Mouse (Mus musculus): ENCODE data around the gene F2rl2.

Gene F2rl2

GRCm38 (mm10) chr13:95703376-95703775 lies 6.7 kb downstream of the F2rl2 start:
- DNase-seq (ENCODE audit: low spot score), result no peak

- no peak for DNase-seq (ENCODE audit: low spot score)
Measured at GRCm38 (mm10) chr13:95705589-95705988, 8.9 kb downstream of the F2rl2 start.

DNA sequence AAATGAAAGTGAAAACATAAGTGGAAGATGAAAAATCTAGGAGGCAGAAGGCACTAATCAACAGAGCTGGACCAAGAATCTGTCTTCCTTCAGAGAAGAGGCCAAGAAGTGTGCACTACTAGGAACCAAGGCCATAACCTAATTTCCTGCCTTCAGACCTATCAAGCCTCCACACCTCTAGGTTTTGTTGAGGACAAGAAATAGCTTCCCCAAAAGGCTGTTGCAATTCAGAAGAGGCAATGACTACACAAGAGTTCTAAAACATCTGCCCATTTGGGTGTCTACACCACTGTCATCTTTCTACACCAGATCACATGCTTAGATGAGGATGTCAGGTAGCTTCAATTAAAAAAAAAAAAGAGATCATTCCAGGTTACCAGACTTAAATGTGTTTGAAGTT lies 15.4 kb downstream of the F2rl2 start:
- DNase-seq (ENCODE audit: low spot score), result no peak

DNA sequence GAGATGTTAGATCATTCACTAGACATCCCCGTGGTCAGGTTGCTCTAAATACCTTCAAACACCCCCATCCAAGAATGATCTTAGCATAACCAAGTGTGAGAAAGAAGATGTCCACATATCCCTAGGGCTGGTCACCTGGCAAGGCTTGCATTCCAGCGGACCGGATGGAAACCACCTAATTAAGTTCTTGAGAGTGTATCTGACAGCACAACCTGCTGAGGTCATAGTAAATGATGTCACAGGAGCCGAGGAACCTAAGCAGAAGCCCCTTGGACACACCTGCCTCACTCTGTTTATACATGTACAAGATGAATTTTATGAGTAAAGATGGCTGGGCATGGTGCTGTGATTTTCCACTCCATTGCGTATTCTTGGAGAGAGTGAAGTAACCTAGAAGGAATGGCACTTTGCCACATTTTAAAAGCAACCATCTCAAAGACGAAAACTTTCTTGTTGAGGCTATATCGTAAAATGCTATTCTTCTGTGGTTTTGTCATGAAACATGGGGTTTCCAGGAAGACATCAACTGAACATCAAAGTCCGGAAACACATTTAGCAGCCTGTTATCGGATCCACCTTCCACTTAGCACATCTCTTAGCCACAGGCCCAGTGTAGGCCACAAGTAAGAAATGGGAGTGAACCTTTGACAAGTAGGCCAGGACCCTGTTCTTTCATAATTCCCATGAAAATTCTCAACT lies 16.1 kb downstream of the F2rl2 start:
- DNase-seq (ENCODE audit: low spot score), result no peak

GRCm38 (mm10) chr13:95714271-95714975 lies 17.8 kb downstream of the F2rl2 start:
- DNase-seq (ENCODE audit: low spot score), result no peak

DNA sequence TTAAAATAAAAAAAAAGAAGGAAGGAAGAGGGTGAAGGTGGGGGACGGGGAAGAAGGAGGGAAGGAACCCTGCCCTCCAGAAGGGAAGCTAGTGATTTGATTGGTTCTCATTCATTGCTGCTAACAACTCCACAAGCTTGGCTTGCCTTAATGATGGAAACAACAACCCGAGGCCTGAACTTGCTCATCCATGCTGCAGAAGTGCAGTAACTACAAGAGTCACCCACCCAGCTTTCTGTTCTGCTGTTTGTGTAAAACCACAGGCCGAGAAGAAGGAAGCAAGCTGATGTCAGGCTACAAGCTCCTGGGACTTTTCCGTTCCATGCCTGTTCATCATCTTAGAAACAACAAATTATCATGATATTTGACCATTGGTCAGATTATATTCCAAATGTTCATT lies 18.7 kb downstream of the F2rl2 start:
- DNase-seq (ENCODE audit: low spot score), result no peak

- DNase-seq (ENCODE audit: low spot score), result peak; percentile 34
Measured at GRCm38 (mm10) chr13:95719320-95720232, 22.9 kb downstream of the F2rl2 start.

DNA sequence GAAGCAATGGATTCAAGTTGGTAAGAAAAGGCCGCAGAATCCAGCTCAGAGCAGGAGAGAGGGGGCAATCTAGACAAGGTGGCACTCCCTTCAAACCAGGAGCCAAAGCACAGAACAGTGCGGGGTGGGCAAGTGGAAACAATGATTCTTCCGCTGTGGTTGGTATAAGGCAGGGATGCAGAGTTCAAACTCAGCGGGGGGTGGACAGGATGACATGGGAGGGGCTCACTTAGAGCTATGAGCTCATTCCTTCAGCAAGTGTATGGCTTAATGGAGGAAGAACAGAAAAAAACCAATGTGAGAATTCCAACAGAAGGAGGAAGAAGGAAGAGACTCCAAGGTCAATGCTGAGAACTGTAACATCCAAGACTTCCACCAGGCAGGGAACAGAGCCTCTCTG lies 33.8 kb downstream of the F2rl2 start:
- no peak for DNase-seq (ENCODE audit: low spot score)

DNA sequence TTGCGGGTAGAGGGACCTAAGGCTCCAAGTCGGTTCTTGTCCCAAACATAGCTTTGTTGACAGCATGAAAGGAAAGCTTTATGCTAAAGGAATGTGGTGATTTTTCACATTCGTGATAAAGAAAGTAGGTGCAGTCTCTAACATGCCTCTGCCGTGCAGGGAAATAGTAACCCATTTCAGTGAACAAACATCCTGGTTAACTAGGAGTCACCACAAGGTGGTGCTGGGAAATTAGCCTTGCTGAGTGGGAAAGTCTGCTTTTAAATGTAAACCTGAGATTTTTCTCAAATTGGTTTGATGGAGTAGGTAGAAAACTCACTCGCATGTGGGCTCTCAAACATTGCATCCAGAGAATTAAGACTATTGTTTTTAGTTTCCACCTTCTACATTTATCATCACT lies 43.0 kb downstream of the F2rl2 start:
- DNase-seq (ENCODE audit: low spot score), result no peak

DNA sequence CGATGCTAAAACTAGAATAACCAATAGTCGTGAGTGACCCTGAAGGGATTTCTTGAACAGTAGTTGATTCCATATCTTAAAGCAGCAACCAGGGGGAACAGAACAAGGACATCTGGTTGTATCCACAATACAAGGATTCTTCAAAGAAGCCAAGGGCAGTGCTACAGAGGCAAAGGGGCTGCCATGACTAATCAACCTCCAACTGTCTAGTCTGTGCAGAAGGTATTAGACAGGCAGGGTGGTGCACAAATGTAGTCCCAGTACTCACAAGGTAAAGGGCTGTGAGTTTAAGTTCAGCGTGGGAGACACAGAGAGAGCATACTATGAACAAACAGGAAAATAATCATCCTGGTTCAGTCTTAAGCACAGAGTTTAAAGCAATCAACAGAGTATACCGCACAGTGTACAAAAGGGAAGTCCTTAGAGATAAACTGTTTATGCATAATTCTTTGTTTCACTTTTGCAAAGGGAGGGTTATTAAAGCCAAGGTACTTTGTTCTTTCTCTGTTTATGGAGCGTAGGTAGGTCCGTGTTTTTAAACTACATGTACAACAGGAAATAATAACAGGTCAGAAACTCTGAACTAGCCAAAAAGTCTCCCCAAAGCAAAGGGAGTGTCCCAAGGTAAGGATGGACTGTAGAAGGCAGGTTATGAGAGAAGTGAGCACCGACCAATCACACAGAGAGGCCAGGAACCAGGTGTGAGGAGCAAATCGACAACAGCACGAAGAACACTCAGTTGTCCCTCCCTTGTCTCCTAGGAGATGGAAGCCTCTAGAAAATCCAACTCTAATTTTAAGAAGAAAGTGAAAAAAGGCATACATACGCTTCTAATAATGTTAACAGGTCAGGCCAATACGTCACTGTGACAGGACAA lies 45.4 kb downstream of the F2rl2 start:
- DNase-seq (ENCODE audit: low spot score), result no peak

- no peak for DNase-seq (ENCODE audit: low spot score)
Measured at GRCm38 (mm10) chr13:95742881-95743466, 46.3 kb downstream of the F2rl2 start.

DNA sequence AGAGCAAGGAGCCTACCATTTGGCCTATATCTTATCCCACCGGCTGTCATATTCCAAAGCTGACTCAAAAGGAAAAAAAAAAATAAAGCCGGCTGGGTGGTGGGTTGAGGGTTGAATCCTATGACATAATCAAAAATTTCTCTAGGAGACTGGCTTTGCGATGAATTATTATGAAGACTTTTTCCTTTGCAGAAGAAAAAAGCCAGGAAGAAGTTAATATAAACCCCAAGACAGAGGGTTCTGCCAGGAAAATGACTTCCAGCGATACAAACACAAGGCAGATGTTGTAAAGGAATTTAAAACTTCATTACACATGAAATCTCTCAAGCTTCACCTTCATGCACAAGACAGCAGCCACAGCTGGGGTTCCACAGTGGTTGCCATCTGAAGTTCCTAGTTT lies 48.8 kb downstream of the F2rl2 start:
- DNase-seq (ENCODE audit: low spot score), result no peak

- DNase-seq (ENCODE audit: low spot score), result peak; percentile 23
Measured at GRCm38 (mm10) chr13:95746509-95746908, 49.9 kb downstream of the F2rl2 start.

DNA sequence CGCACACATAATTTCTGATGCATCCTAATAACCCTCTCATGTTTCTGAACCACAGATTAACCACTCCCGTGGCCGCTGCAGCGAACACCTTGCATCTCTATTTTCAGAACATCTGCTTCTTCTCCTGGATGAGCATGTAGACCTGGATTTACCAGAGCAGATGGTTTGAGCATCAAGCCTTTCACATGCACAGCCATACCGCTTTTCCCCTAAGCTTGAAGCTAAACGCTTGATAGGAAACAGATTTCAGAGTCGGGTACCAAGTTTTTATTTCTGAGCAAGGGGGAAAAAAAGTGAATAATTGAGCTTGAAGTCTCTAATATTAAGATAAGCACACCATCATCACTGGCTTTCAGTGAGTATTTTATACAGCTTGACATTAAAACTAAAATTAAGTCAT lies 50.4 kb downstream of the F2rl2 start:
- no peak for DNase-seq (ENCODE audit: low spot score)

DNA sequence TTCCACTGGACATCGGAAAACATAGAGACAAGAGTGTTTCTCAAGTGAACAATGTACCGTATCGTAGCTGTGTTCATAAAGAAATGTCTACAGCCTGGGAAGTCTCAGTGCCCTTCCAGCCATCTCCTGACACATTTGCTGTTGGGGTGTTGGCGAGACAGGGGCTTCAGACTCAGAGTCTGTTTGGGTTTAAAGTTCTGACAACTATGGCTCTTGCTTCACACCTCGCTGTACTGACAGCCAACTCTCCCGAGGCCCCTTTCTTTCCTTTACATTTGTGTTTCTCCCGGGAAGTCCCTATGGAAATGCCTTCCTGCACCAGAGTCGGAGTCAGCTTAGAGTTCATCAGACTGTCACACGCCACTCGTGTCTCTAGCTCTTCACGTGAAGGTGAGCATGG lies 50.9 kb downstream of the F2rl2 start:
- no peak for DNase-seq (ENCODE audit: low spot score)
